Mouse (Mus musculus) MEL-GATA-1-ER (cell line): ENCODE data around the gene Prph2.

Experiments
- DNase-seq: peaks from one replicate; pipeline ENCODE4 v3.0.0-alpha.2; 2012; ENCODE audit warnings: low read depth; ENCODE audit errors: extremely low read depth

The Prph2 gene

DNA sequence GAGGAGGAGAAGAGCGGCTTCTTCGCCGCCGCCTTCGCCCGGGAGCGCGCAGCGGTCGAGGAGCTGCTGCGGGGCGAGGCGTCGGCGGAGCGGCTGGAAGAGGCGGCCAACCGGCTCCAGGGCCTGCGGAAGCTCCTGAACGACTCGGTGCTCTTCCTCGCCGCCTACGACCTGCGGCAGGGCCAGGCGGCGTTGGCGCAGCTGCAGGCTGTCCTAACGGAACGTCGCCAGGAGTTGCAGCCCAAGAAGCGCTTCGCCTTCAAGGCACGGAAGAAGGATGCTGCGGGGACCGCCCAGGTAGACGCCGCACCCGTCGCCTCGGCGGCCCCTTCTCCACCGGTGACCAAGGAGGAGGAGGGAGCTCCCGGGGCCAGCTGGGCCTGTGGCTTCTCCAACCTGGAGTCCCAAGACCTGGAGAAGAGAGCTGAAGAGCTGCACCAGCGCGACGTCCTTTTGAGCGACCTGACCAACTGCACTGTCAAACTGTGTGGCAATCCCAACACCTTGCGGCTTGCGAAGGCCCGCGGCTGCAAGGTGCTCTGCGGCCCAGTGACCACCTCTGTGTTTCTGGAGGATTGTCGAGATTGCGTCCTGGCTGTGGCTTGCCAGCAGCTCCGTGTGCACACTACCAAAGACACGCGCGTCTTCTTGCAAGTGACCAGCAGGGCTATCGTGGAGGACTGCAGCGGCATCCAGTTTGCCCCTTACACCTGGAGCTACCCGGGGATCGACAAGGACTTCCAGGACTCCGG is 19.2 kb upstream of the Prph2 start:
- DNase-seq, result no peak

- no peak for DNase-seq
Measured at GRCm38 (mm10) chr17:46895426-46895825, 14.8 kb upstream of the Prph2 start.

DNA sequence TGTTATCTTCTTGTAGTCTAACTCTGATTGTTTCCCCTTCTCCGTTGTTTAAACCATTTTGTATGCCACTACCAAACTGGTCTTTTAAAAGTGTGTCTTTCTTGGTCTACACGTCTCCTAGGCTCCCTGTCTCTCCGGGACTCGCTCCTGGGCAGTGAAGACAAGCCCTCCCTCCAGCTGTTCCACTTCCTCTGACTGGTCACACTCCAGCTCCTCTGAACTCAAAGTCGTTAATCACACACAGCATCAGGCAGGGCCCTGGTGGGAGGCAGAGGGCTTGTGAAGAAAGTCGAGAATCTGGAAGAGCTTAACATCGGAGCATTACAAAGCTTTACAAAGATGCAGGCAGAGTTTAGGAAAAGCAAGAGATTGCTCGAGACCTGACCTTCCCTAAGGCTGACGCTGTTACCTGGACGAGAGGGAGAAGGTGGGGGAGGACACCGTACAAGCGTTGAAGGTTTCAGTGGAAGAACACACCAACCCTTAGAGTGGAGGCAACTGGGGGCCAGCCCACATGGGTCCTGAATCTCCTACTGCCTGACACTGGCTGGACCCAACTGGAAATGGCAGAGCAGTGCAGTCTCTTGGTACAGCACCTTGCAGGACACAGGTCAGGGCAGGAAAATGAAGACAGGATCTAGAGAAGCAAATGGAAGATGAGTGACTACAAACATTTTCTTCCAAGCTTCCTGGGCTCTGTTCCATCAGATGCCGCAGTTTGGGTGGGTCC is 12.9 kb upstream of the Prph2 start:
- DNase-seq, result no peak

DNA sequence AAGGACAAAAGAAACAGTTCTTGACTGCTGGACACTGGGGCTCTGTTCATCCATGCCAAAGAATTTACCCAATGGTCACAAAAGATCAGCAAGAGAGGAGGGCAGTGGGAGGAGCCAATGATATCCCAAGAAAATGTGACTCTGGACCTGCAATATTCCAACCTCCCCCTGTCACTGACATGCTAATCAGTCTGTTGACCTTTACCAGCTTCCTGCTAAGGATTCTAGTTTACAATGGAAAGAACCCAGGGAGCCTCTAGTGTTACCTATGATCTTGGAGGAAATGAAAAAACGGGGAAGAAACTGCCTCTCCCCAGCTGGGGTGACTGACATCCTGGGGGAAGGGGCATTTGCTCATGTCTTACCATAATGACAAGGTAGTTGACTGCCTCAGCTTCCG is 9.3 kb upstream of the Prph2 start:
- no peak for DNase-seq

- peak; percentile 44 for DNase-seq
Measured at GRCm38 (mm10) chr17:46903876-46904490, 6.3 kb upstream of the Prph2 start.

DNA sequence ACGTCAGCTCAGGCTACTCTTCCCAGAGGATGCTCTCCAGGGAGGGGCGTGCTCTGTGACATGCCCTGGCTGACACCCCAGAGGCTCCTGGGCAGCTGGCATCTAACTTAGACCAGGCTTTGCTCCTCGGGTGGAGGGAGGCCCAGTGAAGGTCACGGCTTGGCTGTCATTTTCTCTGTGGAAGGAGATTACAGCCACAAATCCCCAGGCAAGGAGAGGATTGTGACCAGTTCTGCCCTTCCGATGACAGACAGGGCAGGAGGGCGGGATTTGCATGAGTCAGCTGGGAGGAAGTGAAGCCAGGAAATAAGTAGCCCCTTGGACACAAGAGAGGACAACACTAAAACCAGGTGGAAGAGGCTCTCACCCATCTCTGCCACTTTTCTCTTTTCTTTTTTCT is 2.1 kb downstream of the Prph2 start:
- no peak for DNase-seq

GRCm38 (mm10) chr17:46915129-46915528 is 4.9 kb downstream of the Prph2 start:
- DNase-seq, result no peak

DNA sequence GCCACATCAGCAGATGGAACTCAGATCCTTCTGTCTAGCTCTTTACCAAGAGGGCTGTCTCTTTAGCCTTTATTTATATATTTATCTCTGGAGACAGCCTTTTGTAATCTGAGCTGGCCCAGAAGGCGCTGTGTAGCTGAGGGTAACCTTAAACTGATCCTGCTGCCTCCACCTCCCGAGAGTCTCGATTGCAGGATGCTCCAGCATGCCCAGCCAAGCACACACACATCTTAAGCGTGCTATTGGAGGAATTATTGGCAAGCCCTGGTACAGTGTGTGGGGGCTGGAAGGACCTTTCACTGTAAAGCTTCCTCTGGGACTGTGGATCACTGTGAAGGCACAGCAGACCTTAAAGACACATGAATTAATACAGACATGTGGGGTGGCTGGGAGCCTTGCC is 8.7 kb downstream of the Prph2 start:
- DNase-seq, result no peak

DNA sequence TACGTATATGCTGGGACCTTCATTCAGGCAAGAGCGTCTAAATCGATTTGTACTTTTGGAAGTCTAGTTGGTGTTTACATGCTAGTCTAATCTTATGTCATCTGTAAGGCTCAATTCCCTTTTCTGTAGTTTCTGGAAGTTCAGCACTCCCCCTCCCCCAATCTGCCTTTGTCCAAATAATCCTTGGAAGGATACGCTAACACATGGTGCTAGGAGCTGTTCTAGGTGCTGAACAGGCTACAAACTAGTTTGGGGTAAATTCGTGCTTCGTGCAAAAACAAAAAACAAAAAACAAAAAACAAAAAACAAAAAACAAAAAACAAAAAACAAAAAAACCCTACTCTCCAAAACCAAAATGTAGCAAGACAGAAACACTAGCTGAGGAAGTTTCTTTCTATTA is 10.6 kb downstream of the Prph2 start:
- DNase-seq, result no peak

DNA sequence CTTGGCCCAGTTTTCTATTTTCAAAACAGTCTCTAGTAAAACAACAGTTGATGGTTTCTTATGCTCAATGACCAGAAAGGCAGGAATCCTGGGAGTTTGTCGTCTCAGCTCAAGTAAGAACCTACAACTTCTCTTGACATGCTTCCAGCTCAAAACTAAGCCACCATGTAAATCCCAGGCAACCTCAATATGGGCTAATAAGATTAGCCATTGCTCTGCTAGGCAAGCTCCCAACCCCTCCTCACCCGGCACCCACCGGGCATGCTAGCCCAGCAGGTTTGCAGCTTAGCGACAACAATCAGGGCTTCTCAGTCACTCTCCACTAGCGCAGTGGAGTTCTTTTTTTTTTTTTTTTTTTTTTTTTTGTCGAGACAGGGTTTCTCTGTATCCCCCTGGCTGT is 15.9 kb downstream of the Prph2 start:
- DNase-seq, result no peak

DNA sequence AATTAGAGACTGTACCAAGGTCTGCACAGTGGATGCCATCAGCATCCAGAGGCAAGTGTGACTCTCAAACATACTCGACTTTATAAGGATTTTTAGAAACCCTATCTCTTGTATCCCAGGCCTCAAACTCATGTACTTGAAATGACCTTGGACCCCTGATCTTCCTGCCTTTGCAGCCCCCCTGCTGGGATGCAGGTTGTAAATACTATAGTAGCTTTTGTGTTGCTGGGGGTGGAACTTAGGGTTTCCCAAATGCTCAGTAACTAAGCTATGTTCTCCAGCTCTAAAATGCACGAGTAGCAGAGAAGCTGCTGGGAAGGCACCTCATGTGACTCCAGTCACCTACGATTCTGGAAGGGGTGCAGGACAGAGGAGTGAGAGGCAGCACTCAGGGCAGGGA is 16.7 kb downstream of the Prph2 start:
- no peak for DNase-seq

DNA sequence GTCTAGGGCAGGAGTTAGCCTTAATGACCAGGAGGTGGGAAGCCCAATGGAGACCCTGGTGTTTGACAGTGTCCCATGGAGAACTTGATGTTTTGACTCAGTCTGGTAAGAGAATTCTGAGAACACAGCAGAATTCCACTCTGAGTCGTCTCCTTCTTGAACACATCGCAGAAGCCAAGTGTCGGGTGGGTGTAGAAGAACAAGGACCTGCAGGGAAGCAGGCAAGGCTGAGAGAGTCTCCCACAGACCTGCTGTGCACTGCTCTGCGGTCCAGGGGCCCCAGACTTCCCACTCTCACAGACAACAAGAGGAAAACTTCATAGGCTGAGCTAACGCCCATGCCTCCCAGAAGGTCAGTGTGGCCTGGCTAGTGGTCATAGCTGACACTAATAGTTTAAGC is 17.5 kb downstream of the Prph2 start:
- DNase-seq, result no peak

DNA sequence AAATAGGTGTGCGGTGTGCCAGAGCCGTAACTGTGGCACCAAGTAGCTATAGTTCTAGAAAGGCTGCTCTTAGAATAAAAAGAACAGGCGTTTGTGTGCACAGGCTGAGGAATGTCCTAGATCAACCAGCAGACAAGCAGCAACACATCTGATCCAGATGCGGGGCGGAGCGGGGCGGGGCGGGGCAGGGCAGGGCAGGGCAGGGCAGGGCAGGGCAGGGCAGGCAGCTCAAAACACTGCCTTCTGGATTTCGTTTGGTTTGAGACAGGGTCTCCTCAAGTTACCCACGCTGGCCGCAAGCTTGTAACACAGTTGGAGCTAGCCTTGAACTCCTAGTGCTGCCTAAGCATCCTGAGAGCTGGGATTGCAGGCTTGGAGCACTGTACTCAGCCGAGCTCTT is 19.0 kb downstream of the Prph2 start:
- DNase-seq, result no peak

DNA sequence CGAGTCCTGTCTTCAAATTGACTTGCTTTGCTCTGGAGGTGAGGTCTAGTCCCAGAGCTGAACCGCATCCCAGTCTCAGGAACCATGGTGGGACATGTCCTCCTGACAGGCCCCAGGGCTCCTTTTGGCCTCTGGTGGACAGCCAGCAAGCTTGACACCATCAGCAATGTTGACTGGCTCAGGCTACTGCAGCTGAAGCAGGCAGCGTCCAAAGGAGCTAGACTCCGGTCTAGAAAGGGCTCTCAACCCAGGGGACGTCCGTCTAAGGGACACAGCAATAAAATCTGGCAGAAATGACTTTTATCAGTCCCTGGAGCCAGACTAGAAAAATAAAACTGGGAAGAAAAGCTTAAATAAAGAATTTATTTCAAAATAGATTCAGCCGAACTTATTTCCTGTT is 19.6 kb downstream of the Prph2 start:
- DNase-seq, result no peak

DNA sequence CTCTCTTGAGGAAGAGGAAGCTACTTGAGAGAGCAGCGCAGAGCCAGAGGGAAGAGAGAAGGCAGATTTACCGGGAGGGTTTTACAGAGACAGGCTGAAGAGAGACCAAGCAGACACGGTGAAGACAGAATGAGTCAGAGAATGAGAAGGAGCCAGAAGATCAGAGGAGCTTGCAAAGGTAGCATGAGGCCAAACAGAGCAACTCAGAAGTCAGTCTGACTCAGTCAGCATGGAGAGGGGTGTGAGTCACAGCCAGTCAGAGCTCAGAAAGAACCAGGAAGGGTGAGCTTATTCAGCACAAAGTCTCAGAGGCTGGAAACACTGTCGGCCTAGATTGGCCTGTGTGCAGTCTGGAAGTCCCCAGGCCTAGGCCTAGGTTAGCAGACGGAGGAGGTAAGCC is 22.7 kb downstream of the Prph2 start:
- DNase-seq, result no peak

GRCm38 (mm10) chr17:46933557-46934348 is 23.5 kb downstream of the Prph2 start:
- peak; percentile 28 for DNase-seq

GRCm38 (mm10) chr17:46940461-46940860 is 30.2 kb downstream of the Prph2 start:
- no peak for DNase-seq

DNA sequence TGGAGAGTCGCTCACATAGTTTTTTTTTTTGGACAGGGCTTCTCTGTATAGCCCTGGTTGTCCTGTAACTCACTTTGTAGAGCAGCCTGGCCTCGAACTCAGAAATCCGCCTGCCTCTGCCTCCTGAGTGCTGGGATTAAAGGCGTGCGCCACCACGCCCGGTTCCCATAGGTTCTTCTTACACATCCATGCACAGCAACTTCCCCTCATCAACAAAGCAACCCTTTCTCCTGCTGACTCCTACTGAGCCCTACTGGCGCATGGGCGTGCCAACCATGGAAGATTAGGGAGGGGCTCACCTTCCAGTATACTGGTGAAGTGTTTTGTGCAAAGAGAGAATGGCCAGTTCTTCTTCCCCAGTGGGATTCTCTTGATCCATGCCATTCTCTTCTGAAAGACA is 32.2 kb downstream of the Prph2 start:
- DNase-seq, result no peak

GRCm38 (mm10) chr17:46946276-46946675 is 36.0 kb downstream of the Prph2 start:
- DNase-seq, result no peak

DNA sequence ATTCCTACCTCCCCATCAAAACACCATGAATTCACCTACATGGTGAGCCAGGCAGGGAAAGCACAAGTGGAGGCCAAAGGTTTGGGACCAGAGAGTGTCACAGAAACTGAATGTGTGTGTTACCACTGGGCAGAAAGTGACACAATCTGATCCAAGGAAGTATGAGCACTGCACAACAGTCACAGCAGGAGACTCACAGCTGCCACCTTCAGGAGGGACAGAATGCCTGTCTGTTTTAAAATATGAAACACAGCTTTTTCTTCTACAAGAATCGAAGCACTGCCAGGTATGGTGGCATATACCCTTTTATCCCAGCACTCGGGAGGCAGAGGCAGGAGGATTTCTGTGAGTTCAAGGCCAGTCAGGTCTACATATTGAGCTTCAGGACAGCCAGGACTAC is 47.8 kb downstream of the Prph2 start:
- no peak for DNase-seq

GRCm38 (mm10) chr17:46960216-46960615 is 50.0 kb downstream of the Prph2 start:
- no peak for DNase-seq

DNA sequence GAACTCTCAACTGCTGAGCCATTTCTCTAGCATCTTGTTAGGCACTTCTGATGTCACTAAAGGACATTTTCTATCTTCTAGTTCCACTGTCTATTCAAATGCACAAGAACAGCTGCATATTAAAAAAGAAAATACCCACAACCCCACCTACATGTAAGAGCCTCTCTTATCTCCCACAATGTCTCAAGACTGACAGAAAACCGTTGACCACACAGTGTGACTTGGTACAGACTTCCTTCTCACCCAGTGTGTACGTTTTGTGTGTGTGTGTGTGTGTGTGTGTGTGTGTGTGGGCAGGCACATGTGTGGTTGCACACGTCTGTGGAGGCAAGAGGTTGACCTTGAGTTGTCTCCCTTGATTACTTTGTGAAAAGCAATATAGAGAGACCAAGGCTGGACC is 51.9 kb downstream of the Prph2 start:
- peak; percentile 49 for DNase-seq
